Mouse (Mus musculus) midbrain, postnatal 0 days (tissue): ENCODE data around the gene Lrrc30. TPM values are rescaled to one million over a fixed set of nuclear protein-coding genes. Genes with fewer than 3 reads are reported as not detected.

Source experiments
- ATAC-seq: fragments of 200-750 bp; cut with Nextera tagmentation; 2 replicates; pipeline ENCODE4 v1.8.0; 2017; ENCODE audit warnings: moderate number of reproducible peaks, mild to moderate bottlenecking, moderate TSS enrichment, moderate library complexity; ENCODE audit not compliant: low FRiP score
- DNase-seq: peaks from one replicate; pipeline ENCODE4 v3.0.0-alpha.2; 2015; ENCODE audit warnings: low spot score
- H3K27ac ChIP-seq: fragments of 300-500 bp; sonication (generic); 2 replicates; pipeline ENCODE4 v1.5.1; 2014; ENCODE audit warnings: low read depth, mild to moderate bottlenecking, low read length, mixed read lengths
- H3K27me3 ChIP-seq: fragments of 300-500 bp; sonication (generic); 2 replicates; pipeline ENCODE4 v1.6.1; 2014; ENCODE audit warnings: low read length, control low read depth, mixed read lengths; ENCODE audit not compliant: insufficient read depth
- H3K36me3 ChIP-seq: fragments of 300-500 bp; sonication (generic); 2 replicates; pipeline ENCODE4 v1.6.1; 2014; ENCODE audit warnings: low read length, control low read depth, mixed read lengths; ENCODE audit not compliant: insufficient read depth
- H3K4me1 ChIP-seq: fragments of 300-500 bp; sonication (generic); 2 replicates; pipeline ENCODE4 v1.6.1; 2014; ENCODE audit warnings: mild to moderate bottlenecking, control low read depth, antibody characterized with exemption, low read length, mixed read lengths; ENCODE audit not compliant: insufficient read depth
- H3K4me2 ChIP-seq: fragments of 300-500 bp; sonication (generic); 2 replicates; pipeline ENCODE4 v1.6.1; 2014; ENCODE audit warnings: low read depth, mild to moderate bottlenecking, low read length, mixed read lengths; ENCODE audit not compliant: poor library complexity, severe bottlenecking
- H3K4me3 ChIP-seq: fragments of 300-500 bp; sonication (generic); 2 replicates; pipeline ENCODE4 v1.5.1; 2014; ENCODE audit warnings: low read depth, mild to moderate bottlenecking, low read length, moderate library complexity
- H3K9ac ChIP-seq: fragments of 300-500 bp; sonication (generic); replicated peaks from 2 replicates; pipeline ENCODE4 v1.6.1; 2014; ENCODE audit warnings: mild to moderate bottlenecking, low read length, moderate library complexity, mixed read lengths; ENCODE audit not compliant: poor library complexity, severe bottlenecking
- H3K9me3 ChIP-seq: fragments of 300-500 bp; sonication (generic); 2 replicates; pipeline ENCODE4 v1.6.1; 2016; ENCODE audit warnings: low read length, control low read depth
- CTCF ChIP-seq: IDR thresholded peaks from 2 replicates; pipeline ENCODE4 v1.5.1; 2016; ENCODE audit warnings: antibody characterized with exemption, mild to moderate bottlenecking
- WGBS: fragments of 180-500 bp; shearing (Covaris S2); extraction: QIAGEN DNeasy Blood & Tissue Kit; methylation state at CpG from one replicate; pipeline ENCODE4 v1.1.7; 2014; 5-methylcytosine and 5-hydroxymethylcytosine counted together
- polyA plus RNA-seq: library from polyadenylated mRNA; unstranded; fragments of >200 nt; fragmentation: Nextera tagmentation; extraction: Ambion mirVana; gene quantifications from 2 replicates; pipeline ENCODE4 v1.2.1, GENCODE M21; 2015
- total RNA-seq: library from RNA; depleted of rRNA; stranded (reverse); fragments of >200 nt; gene quantifications from 2 replicates; pipeline ENCODE4 v1.2.3, GENCODE M21; 2014

Gene Lrrc30
- total and polyA plus RNA-seq, 2 experiments from 2014 or later = not detected

DNA sequence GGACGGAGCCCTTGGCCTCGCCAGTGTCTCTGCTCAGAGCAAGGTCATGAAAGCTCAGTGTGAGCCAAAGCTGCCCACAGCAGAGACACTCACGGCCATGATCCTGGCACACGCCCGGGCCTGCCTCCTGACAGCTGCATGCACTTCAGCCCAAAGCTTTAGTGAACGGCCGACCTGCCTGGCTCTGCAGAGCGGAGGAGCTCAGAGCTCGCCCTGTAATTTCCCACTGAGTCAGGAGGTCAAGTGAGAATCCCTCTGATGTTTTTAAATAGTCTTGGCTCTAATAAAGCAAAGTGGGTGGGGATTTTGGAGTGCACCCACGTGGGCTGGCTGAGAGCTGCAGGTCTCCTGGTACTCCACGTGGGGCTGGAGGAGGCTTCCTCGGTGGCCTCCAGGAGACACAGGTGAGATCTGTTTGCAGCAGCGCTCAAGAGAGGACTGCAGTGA, 3.3 kb downstream of the Lrrc30 start:
- DNase-seq = peak; percentile 38
- no peak overlapping the region for H3K4me3 ChIP-seq
- 42% methylated on average over 13 of the region's 13 CpGs for WGBS
- no peak overlapping the region for H3K27ac ChIP-seq
- TF ChIP-seq CTCF = no peak
- H3K4me2 ChIP-seq = no peak overlapping the region
- no peaks in the 10 kb centered on the region for H3K27me3 ChIP-seq
- ATAC-seq = no peak
- H3K36me3 ChIP-seq = no peaks in the 10 kb centered on the region
- H3K9me3 ChIP-seq = no peaks in the 10 kb centered on the region
- no peaks in the 10 kb centered on the region for H3K4me1 ChIP-seq
- H3K9ac ChIP-seq = no peak overlapping the region

GRCm38 (mm10) chr17:67628475-67628874, 4.0 kb downstream of the Lrrc30 start:
- H3K36me3 ChIP-seq = no peaks in the 10 kb centered on the region
- no peaks in the 10 kb centered on the region for H3K4me1 ChIP-seq
- no peak for ATAC-seq
- DNase-seq = no peak
- 84% methylated on average over 15 of the region's 15 CpGs for WGBS
- no peak overlapping the region for H3K9ac ChIP-seq
- no peak overlapping the region for H3K27ac ChIP-seq
- H3K9me3 ChIP-seq = no peaks in the 10 kb centered on the region
- no peak for TF ChIP-seq CTCF
- H3K27me3 ChIP-seq = no peaks in the 10 kb centered on the region
- H3K4me2 ChIP-seq = no peak overlapping the region
- H3K4me3 ChIP-seq = no peak overlapping the region

DNA sequence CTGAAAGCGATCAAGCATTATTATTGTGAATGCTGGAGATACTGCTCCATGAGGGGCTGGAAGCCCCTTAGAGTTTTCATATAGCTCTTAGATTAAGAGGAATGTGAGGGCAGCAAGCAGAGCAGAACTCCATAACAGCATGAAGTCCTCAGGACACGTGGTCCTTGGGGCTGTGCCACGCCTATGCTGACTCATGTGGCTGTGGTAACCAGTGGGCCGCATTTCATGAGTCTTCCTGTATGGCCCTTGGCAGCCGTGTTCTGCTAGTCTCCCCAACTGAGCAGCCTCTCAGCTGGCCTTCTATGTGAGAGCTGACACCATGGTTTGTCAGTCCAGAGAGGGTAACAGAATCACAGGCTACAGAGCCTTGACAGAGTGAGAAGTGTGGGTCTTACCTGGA, 7.1 kb downstream of the Lrrc30 start:
- ATAC-seq = no peak

GRCm38 (mm10) chr17:67619001-67619400, 13.5 kb downstream of the Lrrc30 start:
- no peaks in the 10 kb centered on the region for H3K27me3 ChIP-seq
- H3K9me3 ChIP-seq = no peaks in the 10 kb centered on the region
- no peak for TF ChIP-seq CTCF
- H3K27ac ChIP-seq = no peak overlapping the region
- ATAC-seq (no peak), DNase-seq (peak; percentile 39)
- H3K4me1 ChIP-seq = no peaks in the 10 kb centered on the region
- H3K4me3 ChIP-seq = no peak overlapping the region
- no peak overlapping the region for H3K9ac ChIP-seq
- WGBS = 41% methylated on average over 7 of the region's 7 CpGs
- no peaks in the 10 kb centered on the region for H3K36me3 ChIP-seq
- no peak overlapping the region for H3K4me2 ChIP-seq

More for the DNA sequence above, 7.1 kb downstream of the Lrrc30 start:
- H3K27ac ChIP-seq = no peak overlapping the region
- WGBS = 81% methylated on average over 5 of the region's 5 CpGs
- no peak overlapping the region for H3K4me3 ChIP-seq
- no peak for DNase-seq
- H3K9me3 ChIP-seq = no peaks in the 10 kb centered on the region
- H3K36me3 ChIP-seq = no peaks in the 10 kb centered on the region
- no peak overlapping the region for H3K4me2 ChIP-seq
- H3K27me3 ChIP-seq = no peaks in the 10 kb centered on the region
- H3K4me1 ChIP-seq = no peaks in the 10 kb centered on the region
- TF ChIP-seq CTCF = no peak
- H3K9ac ChIP-seq = no peak overlapping the region

DNA sequence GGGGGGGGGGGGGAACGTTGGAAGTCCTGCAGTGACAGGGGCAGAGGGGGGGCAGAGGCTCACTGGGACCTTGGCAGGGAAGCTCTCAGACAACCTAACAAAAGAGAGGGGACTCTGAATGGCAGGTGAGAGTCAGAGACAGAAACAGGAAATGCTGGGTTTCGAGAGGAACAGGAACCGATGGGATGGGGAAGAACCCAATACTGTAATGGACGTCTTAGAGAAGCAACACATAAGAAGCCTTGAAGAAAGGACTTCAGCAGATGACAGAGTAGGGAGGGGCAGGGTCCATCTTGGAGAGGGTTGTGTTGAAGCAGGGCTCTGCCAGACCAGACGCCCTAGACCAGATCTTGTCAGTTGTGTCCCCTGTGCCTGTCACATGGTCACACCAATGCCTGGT, 18.1 kb downstream of the Lrrc30 start:
- Histone ChIP-seq H3K4me1 (no peaks in the 10 kb centered on the region), H3K27ac (no peak overlapping the region), H3K4me3 (no peak overlapping the region), H3K9me3 (no peaks in the 10 kb centered on the region), H3K36me3 (no peaks in the 10 kb centered on the region), H3K9ac (no peak overlapping the region), H3K27me3 (no peaks in the 10 kb centered on the region), H3K4me2 (no peak overlapping the region)
- 80% methylated on average over 5 of the region's 5 CpGs for WGBS
- no peak for TF ChIP-seq CTCF
- ATAC-seq = no peak
- no peak for DNase-seq

GRCm38 (mm10) chr17:67612576-67612975, 19.9 kb downstream of the Lrrc30 start:
- Histone ChIP-seq H3K36me3 (no peaks in the 10 kb centered on the region), H3K4me3 (no peak overlapping the region), H3K4me2 (no peak overlapping the region), H3K4me1 (no peaks in the 10 kb centered on the region), H3K27ac (no peak overlapping the region), H3K9ac (no peak overlapping the region), H3K9me3 (no peaks in the 10 kb centered on the region), H3K27me3 (no peaks in the 10 kb centered on the region)
- TF ChIP-seq CTCF = no peak
- WGBS = 78% methylated on average over 1 of the region's 1 CpGs
- ATAC-seq (no peak), DNase-seq (no peak)
